Mouse (Mus musculus) neutrophil, adult 65 days (primary cell): ENCODE data around the gene Sgcb. TPM values are rescaled to one million over a fixed set of nuclear protein-coding genes. Genes with fewer than 3 reads are reported as not detected.

ENCODE experiments used
- total RNA-seq: library from RNA; stranded (reverse); gene quantifications from 2 replicates; pipeline ENCODE4 v1.2.4, GENCODE M21; 2023

The Sgcb gene
- total RNA-seq = 1.9 and 2.0 TPM in 2 replicates

GRCm38 (mm10) chr5:73647261-73647900 is at the start of gene Sgcb:
TSS of gene Sgcb (minus strand) at chr5:73647790.

GRCm38 (mm10) chr5:73651061-73651854 is 3.7 kb upstream of the Sgcb start, which contains the start of gene Spata18:
TSS of gene Spata18 (plus strand) at chr5:73651379.

DNA sequence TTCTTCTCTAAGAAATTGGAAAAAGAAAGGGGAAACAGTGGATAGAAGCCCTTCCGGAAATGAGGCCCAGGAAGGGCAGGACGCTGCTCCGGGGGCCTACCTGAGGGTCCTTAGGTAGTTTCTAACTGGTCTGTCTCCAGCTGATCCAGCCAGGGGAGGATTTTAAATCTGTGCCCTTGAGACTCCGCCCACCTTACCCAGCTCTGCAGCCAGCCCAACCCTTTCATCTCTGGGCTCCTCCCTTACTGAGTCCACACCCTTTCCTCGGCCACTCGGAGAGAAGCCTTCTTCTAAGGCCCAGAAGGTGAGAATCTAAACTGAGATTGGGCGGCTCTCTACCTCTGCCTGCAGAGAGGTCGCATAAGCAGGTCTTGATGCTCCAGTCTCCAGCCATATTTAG is 15.3 kb downstream of the Sgcb start, which contains the start of gene Lrrc66:
Gene Lrrc66, minus strand, starts transcription at position 236 of the 400 bp plus-strand sequence.

Other genes starting within 250 kb of the Sgcb start
- gene Cwh43, start 241.7 kb downstream of the Sgcb start, total RNA-seq = not detected in 2 replicates
- gene Dcun1d4, start 166.8 kb downstream of the Sgcb start, total RNA-seq = 3.9 and 4.0 TPM in 2 replicates
- gene Lrrc66, start 15.3 kb downstream of the Sgcb start, total RNA-seq = 0.11 TPM in 1 of 2 replicates, not detected in the other
- not detected in 2 replicates for gene Spata18, start 3.6 kb upstream of the Sgcb start, total RNA-seq